Comparison of ENCODE assay signal across 9 mouse cellular contexts in genomic region chr9:66158885-66159430, GRCm38 (mm10). TPM values are rescaled to one million over a fixed set of nuclear protein-coding genes. Genes with fewer than 3 reads are reported as not detected.
DNase-seq lines count a peak whose midpoint lies in the region; ATAC-seq and TF ChIP-seq lines count a peak whose summit lies in the region.
"Had no signal": no experiment of that assay in that cellular context is flagged by ENCODE, and none has a peak within 500 bp of the region (broad histone marks: within the 10 kb centered on the region; RNA-seq: fewer than 3 reads in every experiment).

No protein-coding gene starts in this region.

- no peak for TF ChIP-seq POLR2A in small intestine, adult 2 months (IDR thresholded peaks at IDR 0.05; ENCODE audit: low read depth, low read length)

- peak overlapping the region; percentile 59 for H3K4me3 ChIP-seq in forebrain, embryonic 10.5 days
- no peak overlapping the region for H3K4me3 ChIP-seq in forebrain, embryonic 15.5 days
- peak overlapping the region; percentile 55 for H3K4me3 ChIP-seq in lung, embryonic 16.5 days (ENCODE audit: low read length)
- peak overlapping the region; percentile 57 for H3K4me3 ChIP-seq in intestine, embryonic 16.5 days (ENCODE audit: low read length)
- peak overlapping the region; percentile 73 for H3K4me3 ChIP-seq in small intestine, adult 2 months (ENCODE audit: low read depth, low read length)

- no peak for TF ChIP-seq CTCF in small intestine, adult 2 months (IDR thresholded peaks at IDR 0.05; ENCODE audit: extremely low read depth, insufficient read length, insufficient replicate concordance, low read depth, low read length)

- H3K4me2 ChIP-seq in forebrain, embryonic 15.5 days (replicated peaks): no peak overlapping the region
- peak overlapping the region; percentile 81 for H3K4me2 ChIP-seq in lung, embryonic 16.5 days (ENCODE audit: low read depth, low read length)
- no peak overlapping the region for H3K4me2 ChIP-seq in intestine, embryonic 16.5 days (ENCODE audit: low read depth, low read length)

- no peaks in the 10 kb centered on the region for H3K36me3 ChIP-seq in forebrain, embryonic 10.5 days (replicated peaks)
- H3K36me3 ChIP-seq in forebrain, embryonic 15.5 days: no peaks in the 10 kb centered on the region
- no peaks in the 10 kb centered on the region for H3K36me3 ChIP-seq in lung, embryonic 16.5 days (ENCODE audit: control insufficient read depth, insufficient read depth, low read length)
- no peaks in the 10 kb centered on the region for H3K36me3 ChIP-seq in intestine, embryonic 16.5 days (ENCODE audit: control insufficient read depth, insufficient read depth, low read length)
- no peaks in the 10 kb centered on the region for H3K36me3 ChIP-seq in small intestine, adult 2 months (ENCODE audit: control insufficient read depth, insufficient read depth, low read length)
- H3K36me3 ChIP-seq: hindbrain, embryonic 13.5 days had no signal

- H3K9me3 ChIP-seq in forebrain, embryonic 10.5 days: no peaks in the 10 kb centered on the region
- H3K9me3 ChIP-seq in forebrain, embryonic 15.5 days: no peaks in the 10 kb centered on the region
- no peaks in the 10 kb centered on the region for H3K9me3 ChIP-seq in lung, embryonic 16.5 days (ENCODE audit: control insufficient read depth, low read length)
- no peaks in the 10 kb centered on the region for H3K9me3 ChIP-seq in intestine, embryonic 16.5 days (ENCODE audit: control insufficient read depth, low read length)
- H3K9me3 ChIP-seq: hindbrain, embryonic 13.5 days had no signal

- H3K9ac ChIP-seq in forebrain, embryonic 15.5 days (replicated peaks): no peak overlapping the region
- no peak overlapping the region for H3K9ac ChIP-seq in lung, embryonic 16.5 days (ENCODE audit: low read length)
- H3K9ac ChIP-seq in intestine, embryonic 16.5 days (ENCODE audit: low read depth, low read length): peak overlapping the region; percentile 74; the same call in 1 of the 2 replicates

- no peak for DNase-seq in forebrain, embryonic 10.5 days (ENCODE audit: extremely low spot score, low spot score)
- DNase-seq in lung, postnatal 4 days: no peak
- no peak for DNase-seq in frontal cortex, adult 2 months (ENCODE audit: extremely low spot score in 1 of 2, low spot score in 1 of 2)
- no peak for DNase-seq in thymus, postnatal 4 days

- WGBS in forebrain, embryonic 10.5 days: 86% methylated on average over 6 of the region's 6 CpGs
- WGBS in forebrain, embryonic 15.5 days: 89% methylated on average over 6 of the region's 6 CpGs
- 82% methylated on average over 6 of the region's 6 CpGs for WGBS in lung, embryonic 16.5 days
- 87% methylated on average over 6 of the region's 6 CpGs for WGBS in intestine, embryonic 16.5 days
- WGBS in small intestine, adult 2 months: 30% methylated on average over 6 of the region's 6 CpGs

- no peak overlapping the region for H3K27ac ChIP-seq in forebrain, embryonic 10.5 days
- no peak overlapping the region for H3K27ac ChIP-seq in forebrain, embryonic 15.5 days (replicated peaks)
- H3K27ac ChIP-seq in lung, embryonic 16.5 days (ENCODE audit: low read length): no peak overlapping the region
- H3K27ac ChIP-seq in intestine, embryonic 16.5 days (ENCODE audit: low read length): no peak overlapping the region
- H3K27ac ChIP-seq in small intestine, adult 2 months (ENCODE audit: insufficient read depth, low read depth, low read length): no peak overlapping the region; the same call in 1 of the 2 replicates
- H3K27ac ChIP-seq: hindbrain, embryonic 13.5 days had no signal

- H3K27me3 ChIP-seq in forebrain, embryonic 10.5 days (ENCODE audit: poor library complexity, severe bottlenecking): peaks cover 38% of the 10 kb centered on the region
- H3K27me3 ChIP-seq in forebrain, embryonic 15.5 days: peaks cover 7% of the 10 kb centered on the region; the same call in 1 of the 2 replicates
- H3K27me3 ChIP-seq in lung, embryonic 16.5 days (ENCODE audit: control insufficient read depth, insufficient read depth, low read depth, low read length): peaks cover 12% of the 10 kb centered on the region; the same call in 1 of the 2 replicates
- 0 out of 2 replicates have a peak, but pooled peaks cover 2% of the 10 kb centered on the region for H3K27me3 ChIP-seq in intestine, embryonic 16.5 days (replicated peaks; ENCODE audit: control insufficient read depth, insufficient read depth, low read length)
- no peaks in the 10 kb centered on the region for H3K27me3 ChIP-seq in small intestine, adult 2 months (ENCODE audit: control insufficient read depth, insufficient read depth, low read length)

- peaks cover 10% of the 10 kb centered on the region for H3K4me1 ChIP-seq in forebrain, embryonic 10.5 days
- H3K4me1 ChIP-seq in forebrain, embryonic 15.5 days: peaks cover 5% of the 10 kb centered on the region; the same call in 1 of the 2 replicates
- peaks cover 4% of the 10 kb centered on the region for H3K4me1 ChIP-seq in lung, embryonic 16.5 days (replicated peaks; ENCODE audit: control insufficient read depth, insufficient read depth, low read length)
- H3K4me1 ChIP-seq in intestine, embryonic 16.5 days (ENCODE audit: control insufficient read depth, insufficient read depth, low read length): 0 out of 2 replicates have a peak, but pooled peaks cover 1% of the 10 kb centered on the region
- H3K4me1 ChIP-seq in small intestine, adult 2 months (ENCODE audit: control insufficient read depth, insufficient read depth, insufficient read length, low read length): peaks cover 17% of the 10 kb centered on the region; the same call in 1 of the 2 replicates

- ATAC-seq in forebrain, embryonic 15.5 days (replicated peaks): no peak
- ATAC-seq in lung, embryonic 16.5 days (ENCODE audit: low read depth): no peak
- ATAC-seq in intestine, embryonic 16.5 days: no peak

RNA-seq across cellular contexts. Expression of gene Dapk2, which starts 0.9 kb away (rescaled TPM):
- 7.6 and 8.9 TPM in 2 replicates for polyA plus RNA-seq in forebrain, embryonic 10.5 days (2016; fragmentation: Nextera tagmentation; extraction: Ambion mirVana)
- polyA plus RNA-seq in forebrain, embryonic 15.5 days (2015; fragmentation: Nextera tagmentation; extraction: Ambion mirVana): 1.4 and 1.8 TPM in 2 replicates
- 22.8 and 27.3 TPM in 2 replicates for polyA plus RNA-seq in lung, embryonic 16.5 days (2015; fragmentation: Nextera tagmentation; extraction: Ambion mirVana)
- polyA plus RNA-seq in intestine, embryonic 16.5 days (2015; fragmentation: Nextera tagmentation; extraction: Ambion mirVana): 6.8 and 8.0 TPM in 2 replicates
- polyA plus RNA-seq in small intestine, adult 2 months (2012; rRNA removed): 5.6 and 8.2 TPM in 2 replicates
- polyA plus RNA-seq in frontal cortex, adult 2 months (2012; rRNA removed): 2.1 and 3.8 TPM in 2 replicates

RNA-seq across cellular contexts. Expression of gene Ciao2a, which starts 32.5 kb away (rescaled TPM):
- 166 and 168 TPM in 2 replicates for polyA plus RNA-seq in forebrain, embryonic 10.5 days (2016; fragmentation: Nextera tagmentation; extraction: Ambion mirVana)
- 87.5 and 89.0 TPM in 2 replicates for polyA plus RNA-seq in forebrain, embryonic 15.5 days (2015; fragmentation: Nextera tagmentation; extraction: Ambion mirVana)
- 139 and 141 TPM in 2 replicates for polyA plus RNA-seq in lung, embryonic 16.5 days (2015; fragmentation: Nextera tagmentation; extraction: Ambion mirVana)
- 203 and 219 TPM in 2 replicates for polyA plus RNA-seq in intestine, embryonic 16.5 days (2015; fragmentation: Nextera tagmentation; extraction: Ambion mirVana)
- 5.1 and 5.3 TPM in 2 replicates for polyA plus RNA-seq in small intestine, adult 2 months (2012; rRNA removed)
- polyA plus RNA-seq in frontal cortex, adult 2 months (2012; rRNA removed): 29.4 and 31.7 TPM in 2 replicates

RNA-seq across cellular contexts. Expression of gene Snx1, which starts 32.6 kb away (rescaled TPM):
- polyA plus RNA-seq in forebrain, embryonic 10.5 days (2016; fragmentation: Nextera tagmentation; extraction: Ambion mirVana): 136 and 140 TPM in 2 replicates
- 109 TPM in 2 replicates for polyA plus RNA-seq in forebrain, embryonic 15.5 days (2015; fragmentation: Nextera tagmentation; extraction: Ambion mirVana)
- 123 TPM in 2 replicates for polyA plus RNA-seq in lung, embryonic 16.5 days (2015; fragmentation: Nextera tagmentation; extraction: Ambion mirVana)
- 149 and 155 TPM in 2 replicates for polyA plus RNA-seq in intestine, embryonic 16.5 days (2015; fragmentation: Nextera tagmentation; extraction: Ambion mirVana)
- polyA plus RNA-seq in small intestine, adult 2 months (2012; rRNA removed): 15.1 and 32.2 TPM in 2 replicates
- 89.1 and 93.5 TPM in 2 replicates for polyA plus RNA-seq in frontal cortex, adult 2 months (2012; rRNA removed)
